Mouse (Mus musculus): Measurements from ENCODE around the gene Gm17018.

The Gm17018 gene

DNA sequence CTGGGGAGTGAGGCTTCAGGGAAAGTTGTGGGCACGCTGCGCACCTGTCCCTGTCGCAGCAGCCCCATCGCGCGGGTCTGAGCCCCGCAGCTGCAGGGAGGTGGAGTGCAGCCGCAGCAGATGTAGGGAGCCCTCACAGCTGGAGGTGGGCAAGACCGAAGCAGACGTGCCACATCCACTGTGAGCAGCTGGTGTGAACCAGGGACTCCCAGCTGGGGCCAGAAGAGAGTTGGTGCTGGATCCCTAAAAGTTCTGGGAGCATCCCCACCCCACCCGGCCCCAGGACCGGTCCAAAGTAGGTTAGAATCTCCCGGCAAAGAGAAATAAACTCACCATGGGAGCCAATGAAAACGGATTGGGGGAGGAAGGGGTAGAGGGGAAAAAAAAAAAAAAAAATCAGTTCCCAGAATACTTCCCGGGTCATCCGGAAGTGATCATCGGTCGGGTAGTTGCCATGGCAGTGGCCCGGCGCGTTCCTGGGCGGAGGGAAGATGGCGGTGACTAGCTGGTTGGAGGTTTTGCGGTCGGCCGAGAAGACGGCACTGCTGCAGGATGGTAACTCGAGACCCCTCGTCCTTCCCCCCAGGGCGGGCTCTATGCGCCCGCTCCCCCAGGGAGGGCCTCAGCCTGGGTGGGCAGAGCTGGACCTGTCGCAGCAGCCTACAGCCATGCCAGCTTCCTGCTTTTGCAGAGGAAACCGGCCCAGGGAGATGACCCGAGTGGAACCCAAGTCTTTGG lies at the start of gene Gm17018, which contains the start of gene Poll:
TSS of gene Gm17018 (plus strand) at position 463 of the 738 bp plus-strand sequence.
TSS of gene Poll (minus strand) at position 379 of the 738 bp plus-strand sequence.
- in situ Hi-C loops (cut with MboI, MseI): no loop called here

DNA sequence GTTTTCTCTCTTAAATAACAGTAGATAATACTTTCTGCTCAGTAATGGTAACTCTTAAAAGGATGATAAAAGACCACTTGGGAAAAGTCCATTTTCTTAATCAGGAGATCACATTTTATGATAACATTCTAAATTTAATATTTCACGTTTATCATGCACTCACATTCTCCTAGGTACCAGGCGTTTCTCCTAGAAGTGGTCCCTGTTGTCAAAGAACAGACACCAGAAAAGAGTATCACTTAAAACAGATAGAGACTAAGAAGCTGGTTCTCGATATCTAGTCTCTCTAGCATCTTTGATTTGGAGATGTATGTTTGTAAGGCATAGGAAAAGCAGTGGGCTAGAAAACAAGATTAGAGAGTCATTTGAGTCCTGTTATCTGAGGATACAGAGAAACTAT lies 49.7 kb upstream of the Gm17018 start:
- in situ Hi-C loops (cut with MboI, MseI): loop anchor here (5.0 kb wide), 1 partner anchor 58 kb away; no protein-coding TSS in a partner anchor

DNA sequence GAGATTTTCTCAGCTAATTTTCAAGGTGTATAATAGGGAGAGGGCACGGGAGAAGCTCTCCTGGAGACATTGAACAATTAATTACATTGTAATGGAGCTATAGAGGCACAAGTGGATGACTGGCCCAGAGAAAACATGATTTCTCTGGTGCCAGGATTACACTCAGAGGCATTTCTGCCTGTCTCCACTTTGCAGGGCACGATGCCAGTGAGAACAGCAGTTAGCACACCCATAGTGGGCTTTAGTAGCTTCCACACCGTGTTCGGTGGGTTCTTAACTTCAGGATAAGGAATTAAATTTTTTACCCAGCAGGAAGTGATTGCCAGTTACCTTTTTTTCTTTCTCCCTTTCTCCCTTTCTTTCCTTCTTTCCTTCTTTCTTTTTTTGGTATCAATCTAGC lies 49.0 kb upstream of the Gm17018 start:
- in situ Hi-C loops (cut with MboI, MseI): loop anchor here (5.0 kb wide), 1 partner anchor 59 kb away; no protein-coding TSS in a partner anchor

DNA sequence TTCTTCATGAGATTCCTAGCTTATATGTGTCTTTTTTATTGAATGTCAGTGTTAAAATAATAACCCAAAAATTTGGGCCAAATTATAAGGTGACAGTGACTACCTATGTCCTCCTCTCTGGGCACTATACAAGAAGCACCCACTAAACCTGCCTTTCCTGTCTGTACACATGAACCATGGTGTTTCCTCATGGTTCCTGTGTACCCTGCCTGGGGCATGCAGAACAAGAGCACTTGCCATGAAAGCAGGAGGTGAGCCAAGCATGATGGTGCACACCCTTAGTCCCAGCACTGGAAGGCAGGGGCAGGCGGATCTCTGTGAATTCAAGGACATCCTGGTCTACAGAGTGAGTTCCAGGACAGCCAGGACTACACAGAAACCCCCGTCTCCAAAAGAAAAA lies 45.1 kb upstream of the Gm17018 start:
- in situ Hi-C loops (cut with MboI, MseI): loop anchor here (5.0 kb wide), 1 partner anchor 107 kb away; no protein-coding TSS in a partner anchor

DNA sequence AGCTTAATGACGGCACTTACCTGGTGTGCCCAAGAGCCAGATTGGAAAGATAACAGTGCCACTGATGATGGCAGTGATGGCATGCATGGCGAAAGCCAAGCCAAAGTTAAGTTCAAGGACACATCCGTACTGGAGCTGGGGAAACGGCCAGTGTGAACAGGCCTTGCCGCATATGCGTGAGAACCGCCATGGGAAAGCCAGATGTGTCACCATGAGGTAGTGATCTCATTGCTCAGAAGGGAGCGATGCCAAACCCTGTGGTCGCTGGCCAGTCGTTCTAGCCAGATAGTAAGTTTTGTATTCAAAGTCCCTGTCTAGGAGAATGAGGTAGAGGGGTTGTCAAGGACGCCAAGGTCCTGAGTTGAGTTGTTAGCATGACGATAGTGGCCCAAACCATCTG lies 44.2 kb upstream of the Gm17018 start:
- in situ Hi-C loops (cut with MboI, MseI): loop anchor here (5.0 kb wide), 1 partner anchor 106 kb away; no protein-coding TSS in a partner anchor

DNA sequence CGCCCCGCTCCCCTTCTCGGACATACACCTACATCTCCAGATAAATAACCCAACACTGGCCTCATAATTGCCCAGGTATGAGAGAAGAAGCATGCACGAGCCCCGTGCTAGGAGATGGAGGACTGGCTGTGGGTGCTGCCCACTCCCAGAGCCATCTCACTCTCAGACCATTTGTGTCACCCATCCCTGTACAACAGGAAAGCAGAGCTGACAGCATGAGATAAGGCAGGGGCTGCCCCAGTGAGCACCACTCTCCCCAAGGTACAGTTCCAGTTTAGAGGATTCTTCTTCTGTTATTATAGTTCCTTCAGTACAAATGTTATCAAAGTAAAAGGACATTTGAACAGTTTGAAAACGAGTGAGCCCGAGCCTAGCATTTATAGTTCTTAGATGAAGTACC lies 33.0 kb upstream of the Gm17018 start:
- in situ Hi-C loops (cut with MboI, MseI): loop anchor here (10.0 kb wide), 1 partner anchor 347 kb away; no protein-coding TSS in a partner anchor

DNA sequence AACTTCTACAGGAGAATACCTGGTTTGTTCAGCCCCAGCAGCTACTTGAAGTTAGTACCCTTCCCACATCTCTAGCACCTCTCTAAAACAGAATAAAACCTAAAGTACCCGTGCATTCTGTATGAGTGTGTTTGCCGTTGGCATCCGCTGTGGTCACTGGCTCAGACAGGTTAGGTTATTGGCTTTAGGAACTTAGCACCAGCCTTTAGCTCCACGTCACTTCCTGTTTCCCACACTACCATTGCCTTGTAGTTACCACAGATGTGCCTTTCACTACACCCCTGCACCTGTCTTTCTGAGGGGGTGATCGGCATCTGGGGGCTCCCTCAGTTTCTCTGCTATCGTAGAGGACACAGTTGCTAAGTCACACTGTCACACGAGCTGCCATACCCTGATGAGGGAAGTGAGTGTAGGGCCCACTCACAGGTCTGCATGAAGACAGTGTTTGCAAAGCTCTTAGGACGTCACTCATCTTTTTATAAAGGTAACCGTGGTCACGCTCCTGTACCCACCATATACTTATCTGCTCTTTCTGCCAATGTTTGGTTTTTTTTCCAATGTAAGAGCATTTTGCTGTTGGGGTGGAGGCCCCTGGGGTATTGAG lies 32.4 kb upstream of the Gm17018 start:
- in situ Hi-C loops (cut with MboI, MseI): loop anchor here (10.0 kb wide), 1 partner anchor 347 kb away; no protein-coding TSS in a partner anchor

DNA sequence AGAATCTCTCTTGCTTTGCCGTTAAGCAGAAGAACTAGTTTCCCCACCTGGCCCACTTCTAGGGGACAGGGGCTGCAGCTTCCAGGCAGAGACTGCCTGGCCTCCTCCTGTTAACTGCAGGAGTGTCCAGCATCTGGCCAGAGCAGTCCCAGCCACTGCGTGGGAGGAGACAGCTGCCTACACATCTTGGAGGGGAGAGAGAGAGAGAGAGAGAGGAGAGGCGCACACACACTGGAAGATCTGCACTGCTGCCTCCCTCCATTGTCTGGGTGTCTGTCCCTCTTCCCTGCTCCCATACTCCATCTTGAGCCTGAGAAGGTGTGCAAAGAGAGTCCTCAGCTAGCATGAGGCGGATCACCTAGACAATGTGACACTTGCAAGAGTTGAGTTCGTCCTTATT lies 31.1 kb upstream of the Gm17018 start:
- in situ Hi-C loops (cut with MboI, MseI): loop anchor here (10.0 kb wide), 1 partner anchor 346 kb away; no protein-coding TSS in a partner anchor

DNA sequence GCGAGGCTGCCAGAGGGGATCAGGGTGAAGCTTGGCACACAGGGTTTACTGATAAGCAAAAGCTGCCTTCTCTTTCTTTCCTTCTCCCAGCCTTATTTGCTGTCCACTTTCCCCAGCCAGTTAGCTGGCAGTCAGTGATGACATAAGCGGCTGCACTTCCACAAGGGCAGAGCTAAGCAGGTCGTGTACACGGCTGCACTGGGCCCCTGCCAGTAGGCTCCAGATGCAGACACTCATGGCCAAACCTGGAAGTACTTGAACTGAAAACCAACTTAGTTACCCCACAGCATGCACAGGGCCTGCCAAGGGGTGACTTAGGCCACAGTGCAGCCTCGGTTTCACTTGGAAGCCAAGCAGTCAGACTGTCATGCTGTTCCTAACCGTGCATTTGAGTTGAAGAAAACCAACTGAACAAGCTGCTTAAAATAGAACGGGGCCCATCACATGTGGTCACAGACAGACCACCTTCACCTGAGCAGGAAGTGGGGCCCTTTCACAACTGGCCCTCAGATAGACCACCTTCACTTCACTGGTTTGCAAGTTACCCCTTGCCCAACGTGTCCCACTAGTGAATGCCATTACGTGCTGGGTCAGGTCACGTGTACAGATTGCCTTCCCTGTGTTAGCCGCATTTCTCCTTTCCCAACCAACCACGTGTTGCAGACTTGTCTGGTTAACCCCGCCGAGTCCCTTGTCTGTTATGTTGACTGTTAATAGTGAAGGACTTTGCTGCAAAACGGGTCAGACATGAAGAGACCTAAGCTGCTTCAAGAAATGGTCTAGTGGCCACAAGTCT lies 30.0 kb upstream of the Gm17018 start:
- in situ Hi-C loops (cut with MboI, MseI): no loop called here

DNA sequence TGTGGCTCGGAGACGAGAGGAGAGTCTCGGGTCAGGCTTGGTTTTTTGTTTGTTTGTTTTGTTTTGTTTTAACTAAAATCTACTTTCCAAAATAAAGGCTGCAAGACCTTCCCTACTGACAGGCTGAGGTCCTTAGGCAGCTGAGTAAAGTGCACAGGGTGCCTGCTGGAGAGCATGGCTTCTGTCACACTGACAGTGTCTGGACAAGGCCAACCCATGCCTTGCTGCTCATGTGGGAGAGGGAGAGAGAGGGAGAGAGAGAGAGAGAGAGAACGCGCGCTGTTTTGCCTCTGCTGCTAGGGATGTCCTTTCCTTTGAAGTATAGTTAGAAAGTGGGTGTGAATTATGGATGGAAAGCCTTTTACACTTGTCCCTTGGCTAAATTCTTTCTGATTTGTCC lies 28.9 kb upstream of the Gm17018 start:
- in situ Hi-C loops (cut with MboI, MseI): no loop called here

DNA sequence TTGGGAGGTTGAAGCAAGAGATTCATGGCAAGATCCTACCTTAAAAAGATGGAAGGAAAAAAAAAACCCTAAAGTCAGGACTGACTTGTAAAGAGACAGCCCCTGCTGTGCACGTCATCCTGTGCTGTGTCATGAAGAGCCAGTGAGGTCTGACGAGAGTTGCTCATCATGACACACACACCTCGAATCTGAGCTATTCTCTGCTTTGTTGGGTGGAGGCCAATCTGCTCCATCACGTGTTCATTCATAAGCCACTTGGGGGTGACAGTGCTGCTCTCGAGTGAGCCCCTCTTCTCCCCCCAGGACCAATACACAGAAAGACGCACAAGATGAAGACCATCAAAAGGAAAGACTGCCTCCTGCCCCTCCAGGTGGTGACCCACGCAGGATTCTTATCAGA lies 26.8 kb upstream of the Gm17018 start:
- in situ Hi-C loops (cut with MboI, MseI): no loop called here

DNA sequence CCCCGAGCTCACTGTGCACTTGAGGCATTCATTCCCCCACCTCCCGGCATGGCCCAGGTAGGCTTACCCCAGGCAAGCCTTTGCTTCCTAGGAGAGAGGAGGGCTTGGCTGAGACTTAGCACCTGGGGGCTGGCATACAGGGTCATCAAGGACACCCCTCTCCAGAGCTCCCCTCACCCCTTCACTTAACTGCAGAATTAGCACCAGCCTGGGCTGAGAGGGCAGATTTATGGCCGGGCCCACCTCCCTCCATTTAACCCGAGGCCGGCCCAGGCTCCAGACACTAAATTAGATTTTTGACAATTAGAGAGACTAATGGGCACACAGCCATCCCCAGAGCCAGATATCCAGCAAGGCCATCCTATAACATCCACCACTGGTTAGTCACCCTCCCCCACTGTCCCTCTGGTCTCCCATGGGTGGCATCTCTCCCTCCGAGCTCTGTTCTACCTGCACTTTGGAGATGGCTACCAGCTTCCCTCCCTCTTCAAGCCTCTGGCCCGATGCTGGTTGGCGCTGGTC lies 25.1 kb upstream of the Gm17018 start:
- in situ Hi-C loops (cut with MboI, MseI): no loop called here

DNA sequence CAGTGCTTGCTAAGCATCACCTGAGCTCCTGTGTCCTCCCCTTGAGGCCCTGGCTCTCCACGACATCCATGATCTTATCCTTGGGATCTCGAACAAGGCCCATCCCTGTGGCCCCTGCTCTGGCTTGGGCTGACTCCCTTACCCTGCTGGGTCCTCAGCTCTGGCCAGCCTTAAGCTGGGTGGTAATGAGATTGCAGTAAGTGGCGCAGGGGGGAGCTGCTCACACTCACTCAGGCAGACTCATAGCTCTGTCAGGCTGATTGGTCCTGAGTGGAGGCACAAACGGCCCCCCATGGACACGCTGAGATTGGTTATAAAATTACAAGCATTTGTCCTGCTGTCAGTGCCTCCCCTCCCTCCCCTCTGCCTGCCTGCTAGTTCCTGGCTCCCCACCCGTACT lies 24.5 kb upstream of the Gm17018 start:
- in situ Hi-C loops (cut with MboI, MseI): no loop called here

DNA sequence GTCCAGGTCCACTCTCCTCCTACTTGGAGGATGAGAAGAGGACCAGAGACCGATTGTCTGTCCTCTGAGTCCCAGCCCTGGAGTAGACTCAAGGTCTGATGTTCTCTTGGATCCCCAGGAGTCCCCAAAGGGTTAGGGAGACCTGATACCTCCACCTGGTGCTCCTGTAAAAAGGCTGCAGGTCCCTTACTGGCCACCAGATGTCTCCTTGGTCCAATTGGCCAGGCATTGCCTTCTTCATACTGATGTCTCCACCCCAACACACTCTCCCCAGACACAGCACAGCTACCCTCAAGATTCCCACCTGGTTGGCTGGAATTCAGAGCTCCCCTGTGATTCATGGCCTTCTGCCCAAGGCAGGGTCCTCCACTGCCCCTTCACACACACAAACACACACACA lies 22.9 kb upstream of the Gm17018 start:
- in situ Hi-C loops (cut with MboI, MseI): no loop called here

DNA sequence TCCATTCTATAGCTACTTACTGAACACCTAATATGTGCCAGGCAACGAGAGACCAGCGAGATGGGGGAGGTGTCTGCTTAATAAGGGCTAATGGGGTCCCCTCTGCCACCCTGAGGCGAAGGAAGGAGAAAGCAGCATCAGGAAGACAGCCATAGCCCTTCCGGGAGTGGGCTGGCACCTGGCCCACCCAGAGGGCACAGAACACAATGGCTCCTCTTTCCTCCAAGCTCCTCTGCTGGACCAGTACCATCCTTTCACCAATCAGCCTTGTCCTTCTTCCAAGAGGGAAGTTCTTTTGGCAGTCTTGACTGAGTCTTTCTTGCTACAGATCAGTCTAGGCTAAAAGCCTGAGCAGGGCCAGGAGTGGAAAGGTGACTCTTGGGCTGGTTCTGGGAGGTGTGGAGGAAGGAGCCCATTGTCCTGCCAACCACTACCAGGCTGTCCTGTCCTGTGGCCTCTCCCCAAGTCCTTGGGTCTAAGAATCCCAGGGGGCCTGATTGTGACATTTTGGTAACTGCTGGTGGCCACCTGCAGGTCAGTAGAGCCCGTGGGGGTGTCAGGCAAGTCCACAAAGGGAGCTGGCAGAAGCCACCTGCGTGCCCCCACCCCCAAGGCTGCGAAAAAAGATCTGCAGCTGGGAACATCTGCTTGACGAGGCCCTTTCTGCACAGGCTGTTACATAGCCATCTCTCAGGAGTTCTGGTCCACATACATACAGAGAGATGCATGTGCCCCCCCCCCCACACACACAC lies 19.6 kb upstream of the Gm17018 start:
- in situ Hi-C loops (cut with MboI, MseI): no loop called here

DNA sequence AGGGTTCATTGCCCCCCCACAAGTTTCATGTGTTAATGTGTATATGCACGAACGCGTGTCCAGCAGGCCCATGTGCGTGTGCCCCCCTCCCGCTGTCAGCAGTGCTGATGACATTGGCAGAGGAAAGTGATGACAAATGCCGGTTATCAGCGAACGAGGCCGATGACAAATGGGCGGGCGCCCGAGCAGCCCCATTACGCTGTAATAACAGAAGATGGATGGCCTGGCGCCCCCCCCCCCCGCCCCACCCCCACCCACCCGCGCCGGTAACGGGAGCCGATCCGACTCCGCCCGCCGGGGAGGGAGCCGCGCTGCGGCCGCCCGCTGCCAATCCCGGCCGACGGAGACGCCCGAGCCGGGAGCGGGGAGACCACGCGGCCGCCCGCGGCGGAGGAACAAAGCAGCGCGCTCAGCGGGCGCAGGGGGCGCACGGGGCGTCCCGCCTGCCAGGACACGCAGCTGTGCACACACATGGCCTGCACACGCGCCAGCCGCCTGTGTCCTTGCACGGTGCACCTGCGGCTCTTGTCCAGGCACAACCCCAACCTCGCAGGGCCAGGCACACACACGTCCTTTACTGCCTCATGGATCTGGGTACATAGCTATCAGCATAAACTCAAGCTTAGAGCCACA lies 18.9 kb upstream of the Gm17018 start:
- in situ Hi-C loops (cut with MboI, MseI): no loop called here

DNA sequence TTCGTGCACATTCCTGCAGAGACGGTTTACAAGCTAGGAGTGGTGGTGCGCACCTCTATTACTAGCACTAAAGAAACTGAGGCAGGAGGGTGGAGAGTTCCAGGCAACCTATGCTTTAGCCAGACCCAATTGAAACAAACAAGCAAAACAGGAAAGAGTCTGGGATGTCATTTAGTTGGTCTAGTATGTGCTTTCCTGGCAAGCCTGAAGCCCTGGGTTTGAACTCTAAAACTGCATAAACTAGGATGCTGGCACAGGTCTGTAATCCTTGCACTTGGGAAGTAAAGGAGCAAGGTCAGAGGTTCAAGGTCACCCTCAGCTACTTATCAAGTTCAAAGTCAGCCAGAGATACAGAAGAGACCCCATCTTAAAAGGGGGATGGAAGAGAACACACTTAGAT lies 18.4 kb upstream of the Gm17018 start:
- in situ Hi-C loops (cut with MboI, MseI): no loop called here

DNA sequence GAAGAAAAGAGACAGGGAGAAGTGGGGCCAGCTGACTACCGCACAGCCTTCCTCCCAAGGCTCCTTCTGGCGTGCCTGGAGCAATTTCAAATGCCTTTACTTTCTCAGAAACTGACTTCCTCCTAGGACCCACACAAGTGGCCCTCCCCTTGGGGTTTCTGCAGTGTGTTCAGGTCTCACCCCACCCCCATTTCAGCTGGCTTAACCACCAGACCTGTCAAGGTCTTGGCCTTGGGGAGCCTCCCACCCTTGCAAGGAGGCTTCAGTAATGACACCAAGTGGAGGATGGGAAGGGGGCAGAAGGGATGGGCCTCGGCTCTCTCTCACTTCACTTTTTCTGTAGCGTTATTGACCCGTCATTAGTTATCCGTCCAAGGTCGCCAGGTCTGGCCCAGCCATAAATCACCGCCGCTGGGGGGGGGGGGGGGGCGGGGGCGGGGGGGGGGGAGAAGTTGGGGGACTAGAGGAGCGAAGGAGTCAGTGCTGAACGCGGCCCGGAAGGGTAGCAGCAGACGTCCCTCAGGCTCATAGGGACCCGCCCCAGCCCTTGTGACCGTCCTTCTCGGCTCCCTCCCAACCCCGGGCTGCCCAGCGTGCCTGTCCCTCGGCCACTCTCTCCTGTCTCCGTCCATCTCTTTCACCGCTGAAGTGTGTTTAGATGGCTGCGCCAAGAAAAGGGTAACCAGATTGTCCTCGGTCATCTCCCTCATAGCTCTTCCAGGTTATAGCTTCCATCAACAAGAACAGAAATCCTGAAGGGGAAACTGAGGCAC lies 16.1 kb upstream of the Gm17018 start:
- in situ Hi-C loops (cut with MboI, MseI): no loop called here

DNA sequence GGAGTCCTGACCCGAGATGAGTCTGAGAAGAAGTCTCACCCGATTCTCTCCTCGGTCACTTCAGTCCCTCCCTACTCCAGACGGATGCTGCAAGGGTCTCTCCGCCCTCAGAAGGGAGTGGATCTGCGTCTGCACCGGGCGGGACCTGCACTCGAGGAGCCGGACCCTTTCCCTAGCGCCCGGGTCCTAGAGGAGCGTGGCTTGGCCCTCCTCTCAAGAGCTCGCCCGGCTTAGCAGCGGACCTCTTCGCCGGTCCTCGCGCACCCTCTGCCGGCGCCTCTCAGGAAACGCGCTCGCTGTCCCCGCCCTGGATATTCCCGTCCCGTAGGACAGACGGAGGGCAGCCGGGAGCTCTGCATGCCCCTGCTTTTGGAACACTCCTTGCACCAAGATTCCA lies 15.5 kb upstream of the Gm17018 start:
- in situ Hi-C loops (cut with MboI, MseI): loop anchor here (5.0 kb wide), 1 partner anchor 308 kb away; the partner anchor contains the start of gene Lbx1

DNA sequence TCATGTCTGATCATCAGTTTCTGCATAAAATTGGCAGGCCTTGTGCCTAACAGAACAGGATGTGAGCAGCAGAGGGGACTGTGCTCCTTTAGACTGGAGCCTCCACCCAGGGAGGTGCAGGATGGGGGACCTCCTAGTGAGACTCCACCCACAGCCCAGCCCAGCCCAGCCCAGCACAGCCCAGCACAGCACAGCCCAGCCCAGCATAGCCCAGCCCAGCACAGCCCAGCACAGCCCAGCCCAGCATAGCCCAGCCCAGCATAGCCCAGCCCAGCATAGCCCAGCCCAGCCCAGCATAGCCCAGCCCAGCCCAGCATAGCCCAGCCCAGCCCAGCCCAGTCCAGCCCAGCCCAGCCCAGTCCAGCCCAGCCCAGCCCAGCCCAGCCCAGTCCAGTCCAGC lies 12.2 kb upstream of the Gm17018 start:
- in situ Hi-C loops (cut with MboI, MseI): loop anchor here (5.0 kb wide), 1 partner anchor 311 kb away; the partner anchor contains the start of gene Lbx1
